Comparison of ENCODE assay signal across 18 mouse cellular contexts in the genomic region with DNA sequence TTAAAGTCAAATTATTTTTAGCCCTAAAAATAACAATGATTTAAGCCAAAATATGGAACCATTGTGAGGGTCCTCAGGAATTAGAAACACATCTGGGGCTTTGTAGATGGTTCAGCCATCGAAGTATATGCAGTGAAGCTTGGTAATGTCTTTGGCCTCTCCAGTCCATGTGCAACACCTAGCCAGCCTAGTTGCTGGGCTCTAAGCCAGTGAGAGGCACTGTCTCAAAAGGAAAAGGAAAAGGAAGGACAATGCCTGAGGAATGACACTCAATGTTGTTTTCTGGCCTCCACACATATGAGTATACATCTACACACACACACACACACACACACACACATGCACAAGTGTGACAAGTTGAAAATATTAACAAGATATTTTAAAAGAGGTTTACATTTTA.
DNase-seq lines count a peak whose midpoint lies in the region; ATAC-seq and TF ChIP-seq lines count a peak whose summit lies in the region.
"Had no signal": no experiment of that assay in that cellular context is flagged by ENCODE, and none has a peak within 500 bp of the region (broad histone marks: within the 10 kb centered on the region; RNA-seq: fewer than 3 reads in every experiment).

No protein-coding gene starts in this region.

- H3K36me3 ChIP-seq in kidney, embryonic 15.5 days, result no peaks in the 10 kb centered on the region
- no peaks in the 10 kb centered on the region for H3K36me3 ChIP-seq in lung, embryonic 14.5 days (ENCODE audit: insufficient read depth)
- H3K36me3 ChIP-seq: embryonic facial prominence, embryonic 10.5 days; heart, embryonic 15.5 days; hindbrain, embryonic 13.5 days had no signal

- no peak for ATAC-seq in kidney, embryonic 15.5 days (replicated peaks; ENCODE audit: low FRiP score)
- ATAC-seq in lung, embryonic 14.5 days (ENCODE audit: insufficient read depth), result no peak
- ATAC-seq: forebrain, embryonic 13.5 days; forebrain, postnatal 0 days; hindbrain, postnatal 0 days had no signal

- no peak overlapping the region for H3K4me3 ChIP-seq in kidney, embryonic 15.5 days (replicated peaks)
- H3K4me3 ChIP-seq in lung, embryonic 14.5 days (ENCODE audit: low read depth, low read length), result no peak overlapping the region
- H3K4me3 ChIP-seq: embryonic facial prominence, embryonic 10.5 days; forebrain, embryonic 13.5 days; heart, adult 2 months; heart, embryonic 15.5 days; hindbrain, embryonic 13.5 days had no signal

- H3K9ac ChIP-seq in kidney, embryonic 15.5 days, result no peak overlapping the region
- no peak overlapping the region for H3K9ac ChIP-seq in lung, embryonic 14.5 days
- H3K9ac ChIP-seq: forebrain, embryonic 13.5 days; forebrain, postnatal 0 days; heart, embryonic 15.5 days; hindbrain, embryonic 13.5 days had no signal

- no peaks in the 10 kb centered on the region for H3K9me3 ChIP-seq in kidney, embryonic 15.5 days (replicated peaks)
- H3K9me3 ChIP-seq in lung, embryonic 14.5 days (ENCODE audit: low read depth, low read length), result no peaks in the 10 kb centered on the region
- H3K9me3 ChIP-seq: embryonic facial prominence, embryonic 10.5 days; forebrain, embryonic 13.5 days; heart, embryonic 15.5 days; hindbrain, embryonic 13.5 days had no signal

- DNase-seq in adrenal gland, postnatal 14 days, result peak; percentile 4
- no peak for DNase-seq in adrenal gland, adult 18-20 months (ENCODE audit: low spot score in 2 of 2)
- peak; percentile 9 for DNase-seq in kidney, postnatal 10 days
- DNase-seq in lung, embryonic 14.5 days, result peak; percentile 15
- DNase-seq in lung, adult 18-20 months, result no peak
- DNase-seq in thymus, postnatal 25 days, result no peak
- DNase-seq: adrenal gland, postnatal 25 days; forebrain, postnatal 0 days; gastrocnemius, postnatal 14 days; heart, adult 2 months; heart, postnatal 14 days had no signal

- H3K4me2 ChIP-seq in kidney, embryonic 15.5 days, result no peak overlapping the region
- no peak overlapping the region for H3K4me2 ChIP-seq in lung, embryonic 14.5 days
- H3K4me2 ChIP-seq: forebrain, embryonic 13.5 days; heart, embryonic 11.5 days; heart, embryonic 15.5 days; hindbrain, embryonic 13.5 days had no signal

- no peaks in the 10 kb centered on the region for H3K4me1 ChIP-seq in kidney, embryonic 15.5 days
- no peaks in the 10 kb centered on the region for H3K4me1 ChIP-seq in lung, embryonic 14.5 days (ENCODE audit: insufficient read depth)
- H3K4me1 ChIP-seq: forebrain, embryonic 13.5 days; hindbrain, embryonic 13.5 days had no signal

- 87% methylated on average over 1 of the region's 1 CpGs for WGBS in kidney, embryonic 15.5 days
- WGBS in lung, embryonic 14.5 days, result 84% methylated on average over 1 of the region's 1 CpGs

- H3K27ac ChIP-seq in kidney, embryonic 15.5 days, result no peak overlapping the region
- H3K27ac ChIP-seq in lung, embryonic 14.5 days (ENCODE audit: low read depth), result no peak overlapping the region
- H3K27ac ChIP-seq: embryonic facial prominence, embryonic 10.5 days; forebrain, embryonic 13.5 days; heart, adult 2 months; heart, embryonic 15.5 days; hindbrain, embryonic 13.5 days; hindbrain, postnatal 0 days had no signal

- H3K27me3 ChIP-seq in kidney, embryonic 15.5 days, result no peaks in the 10 kb centered on the region
- no peaks in the 10 kb centered on the region for H3K27me3 ChIP-seq in lung, embryonic 14.5 days (ENCODE audit: insufficient read depth, low read length)
- H3K27me3 ChIP-seq: forebrain, embryonic 13.5 days; heart, embryonic 15.5 days; hindbrain, embryonic 13.5 days had no signal

- no peak for TF ChIP-seq CTCF in lung, embryonic 14.5 days (IDR thresholded peaks at IDR 0.05; ENCODE audit: low read depth)

Comparison
In these comparisons a context has a peak if more than half of its experiments do, and no peak if none do; other contexts are left out.
1. DNase-seq: peak in adrenal gland, postnatal 14 days (single experiment), kidney, postnatal 10 days (single experiment) and lung, embryonic 14.5 days (single experiment); none in adrenal gland, adult 18-20 months (0 of 2), lung, adult 18-20 months (0 of 2) and thymus, postnatal 25 days (single experiment).